Mouse (Mus musculus) bone marrow, adult 2 months (tissue): ENCODE results near the gene Cacna2d3.

ENCODE experiments used
- CTCF ChIP-seq: fragments of 200-500 bp; IDR thresholded peaks from 2 replicates; pipeline ENCODE4 v1.5.1; 2011; ENCODE audit warnings: low read length, control low read depth; ENCODE audit not compliant: control insufficient read depth, insufficient read depth
- POLR2A ChIP-seq: fragments of 200-500 bp; IDR thresholded peaks from 2 replicates; pipeline ENCODE4 v1.6.1; 2011; ENCODE audit warnings: low read depth, mild to moderate bottlenecking, control low read depth, low read length, borderline replicate concordance; ENCODE audit not compliant: control insufficient read depth

DNA sequence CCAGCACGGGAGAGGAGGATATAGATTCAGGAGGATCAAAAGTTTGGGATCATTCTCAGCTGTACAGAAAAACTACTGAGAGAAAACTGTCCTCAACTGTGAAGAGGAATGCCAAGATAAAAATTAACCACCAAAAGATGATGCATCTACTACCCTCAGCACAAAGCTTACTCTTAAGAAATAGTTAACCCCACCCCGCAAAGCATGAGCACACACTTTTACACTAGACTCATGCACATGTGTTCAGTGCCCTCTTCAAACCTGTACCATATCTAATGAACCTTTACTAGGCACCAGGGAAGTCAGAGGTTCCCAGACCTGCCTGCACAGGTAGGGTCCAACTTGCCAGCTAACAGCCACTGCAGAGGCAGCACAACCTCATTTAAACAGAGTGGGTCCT, 771.2 kb downstream of the Cacna2d3 start:
- no peak for TF ChIP-seq CTCF
- no peak for TF ChIP-seq POLR2A
